Mouse (Mus musculus): ENCODE measurements around the gene Stx4a.

GRCm38 (mm10) chr7:127840886-127841285 is 16.8 kb downstream of the Stx4a start:
- TF ChIP-seq CTCF (conservative IDR thresholded peaks at IDR 0.05; ENCODE audit: low read length) (no peak), POU5F1 (IDR thresholded peaks at IDR 0.05; ENCODE audit: borderline replicate concordance, low read length) (no peak)

Measured in E14TG2a.4 (cell line).